Mouse (Mus musculus): ENCODE data around the gene Cenpv.

Cenpv gene

DNA sequence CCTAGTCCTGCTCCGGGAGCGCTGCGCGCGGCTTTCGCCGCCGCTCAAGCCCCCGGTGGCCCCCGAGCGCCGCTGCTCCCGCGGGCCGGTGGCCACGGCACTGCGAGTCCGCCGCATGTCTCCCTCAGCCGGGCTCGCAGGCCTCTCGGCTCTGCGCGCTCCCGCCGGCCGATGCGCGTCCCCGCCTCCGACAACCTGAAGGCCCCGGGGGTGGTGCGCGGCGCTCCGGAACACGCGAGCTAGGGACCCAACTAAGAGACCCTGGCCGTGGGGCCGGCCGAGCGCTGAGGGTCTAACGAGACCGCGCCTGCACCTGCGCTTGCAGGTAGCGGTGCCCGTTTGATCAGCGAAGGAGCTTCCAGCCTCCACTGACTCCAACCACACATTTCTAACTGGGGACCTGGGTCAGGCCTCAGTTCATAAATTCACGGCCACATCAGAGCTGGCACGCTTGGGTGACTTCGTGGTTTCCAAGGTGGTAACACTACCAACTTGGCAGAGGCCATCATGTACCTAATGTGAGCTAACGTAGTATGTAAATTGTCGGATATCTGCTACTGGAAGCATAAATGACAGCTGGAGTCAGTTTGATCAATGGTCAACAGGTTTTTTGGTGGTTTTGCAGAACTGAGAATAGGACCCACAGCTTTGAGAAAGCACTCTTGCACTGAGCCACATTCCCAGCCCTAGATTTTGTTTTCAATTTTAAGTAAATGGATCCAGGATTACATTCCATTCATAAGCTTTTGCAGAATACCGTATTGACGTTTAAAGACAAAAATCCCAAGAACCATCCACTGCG, at the start of gene Cenpv:
TSS of gene Cenpv (minus strand) at position 173 of the 802 bp plus-strand sequence.
- DNase-seq (ENCODE audit: low read depth in 1 of 2, low spot score in 2 of 2) = no peak

GRCm38 (mm10) chr11:62587034-62587433, 48.0 kb upstream of the Cenpv start:
- DNase-seq (ENCODE audit: low read depth in 1 of 2, low spot score in 2 of 2) = no peak

DNA sequence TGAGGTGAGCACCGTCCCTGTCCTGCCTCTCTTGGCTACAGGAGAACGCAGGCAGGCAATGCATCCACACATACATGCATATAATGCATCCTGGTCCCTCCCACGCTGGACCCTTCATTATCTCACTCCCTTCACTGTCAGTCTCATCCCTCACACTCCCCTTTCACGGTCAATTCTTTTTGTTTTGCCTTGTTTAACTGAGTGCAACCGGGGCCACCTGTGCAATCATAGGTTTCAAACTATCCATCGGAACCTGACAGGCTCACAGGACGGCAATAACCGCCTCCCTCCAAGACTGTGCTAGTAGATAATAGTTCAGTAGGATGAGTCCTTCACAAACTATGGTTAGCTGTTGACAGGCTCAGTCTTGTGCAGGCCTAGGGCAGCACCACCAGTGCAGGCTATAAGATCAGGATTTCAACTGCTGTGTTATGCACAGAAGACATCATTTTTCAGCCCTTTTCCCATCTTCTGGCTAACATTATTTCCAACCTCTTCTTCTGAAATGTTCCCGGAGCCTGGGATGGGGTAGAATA, 45.7 kb upstream of the Cenpv start:
- no peak for DNase-seq (ENCODE audit: low read depth in 1 of 2, low spot score in 2 of 2)

DNA sequence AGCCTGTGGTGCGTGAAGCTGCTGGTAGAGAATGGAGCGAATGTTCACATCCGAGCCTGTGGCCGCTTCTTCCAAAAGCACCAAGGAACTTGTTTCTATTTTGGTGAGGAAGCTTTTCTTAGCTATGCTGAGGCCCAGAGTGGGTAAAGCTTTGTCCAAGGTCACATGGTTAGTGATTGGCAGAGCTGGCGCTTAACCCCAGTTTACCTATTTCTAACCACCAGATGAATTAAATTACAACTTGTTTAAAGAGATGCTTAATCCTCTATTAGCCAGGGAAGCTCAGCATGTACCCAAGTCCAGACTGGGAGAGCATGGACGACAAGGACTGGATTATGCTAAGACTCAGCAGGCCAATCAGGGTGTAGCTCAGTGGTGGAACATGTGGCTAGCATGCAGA, 44.0 kb upstream of the Cenpv start:
- no peak for DNase-seq (ENCODE audit: low read depth in 1 of 2, low spot score in 2 of 2)

GRCm38 (mm10) chr11:62576530-62577152, 37.6 kb upstream of the Cenpv start:
- peak; percentile 64 to 68 for DNase-seq (ENCODE audit: low read depth in 1 of 2, low spot score in 2 of 2)

DNA sequence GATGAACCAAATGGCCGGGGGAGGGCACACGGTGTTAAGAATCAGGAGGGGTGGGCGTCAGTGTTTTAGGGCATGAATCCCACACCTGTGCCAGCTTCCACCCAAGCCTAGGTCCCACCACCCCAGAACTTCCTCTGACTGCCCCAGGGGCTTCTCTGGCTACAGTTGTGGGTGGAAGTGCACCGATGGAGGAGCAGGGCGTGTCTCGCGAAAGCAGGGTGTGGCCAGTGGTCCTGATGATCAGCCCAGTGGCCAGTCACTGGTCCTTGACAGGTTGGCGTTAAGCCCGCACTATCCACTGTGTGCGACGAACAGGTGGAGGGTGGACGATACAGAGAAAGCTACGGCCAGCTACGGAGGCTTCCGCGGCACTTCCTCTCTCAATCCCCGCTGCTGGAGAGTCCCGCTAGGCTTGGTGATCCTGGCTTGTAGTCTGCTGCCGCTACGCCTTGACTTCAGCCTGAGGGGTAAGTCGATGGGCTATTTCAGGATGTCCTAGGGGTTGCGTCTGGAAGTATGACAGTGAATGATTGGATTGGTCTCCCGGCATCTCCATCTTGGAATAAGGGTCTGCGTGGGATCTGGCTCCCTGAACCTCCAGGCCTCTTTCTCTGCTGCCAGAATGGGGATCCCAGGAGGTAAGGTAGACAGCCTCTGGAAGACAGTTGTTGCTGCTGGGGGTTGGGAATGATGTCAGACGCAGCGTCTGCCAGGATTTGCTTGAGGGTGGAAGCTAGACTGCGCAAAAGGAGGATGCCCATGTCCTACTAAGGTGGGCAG, 36.8 kb upstream of the Cenpv start:
- peak in 1 of 2 experiments; percentile 33 for DNase-seq (ENCODE audit: low read depth in 1 of 2, low spot score in 2 of 2)

- peak in 1 of 2 experiments; percentile 76 for DNase-seq (ENCODE audit: low read depth in 1 of 2, low spot score in 2 of 2)
These were observed 36.2 kb upstream of the Cenpv start for GRCm38 (mm10) chr11:62575297-62575658.

GRCm38 (mm10) chr11:62574703-62575085, 35.6 kb upstream of the Cenpv start:
- DNase-seq (ENCODE audit: low read depth in 1 of 2, low spot score in 2 of 2) = no peak

DNA sequence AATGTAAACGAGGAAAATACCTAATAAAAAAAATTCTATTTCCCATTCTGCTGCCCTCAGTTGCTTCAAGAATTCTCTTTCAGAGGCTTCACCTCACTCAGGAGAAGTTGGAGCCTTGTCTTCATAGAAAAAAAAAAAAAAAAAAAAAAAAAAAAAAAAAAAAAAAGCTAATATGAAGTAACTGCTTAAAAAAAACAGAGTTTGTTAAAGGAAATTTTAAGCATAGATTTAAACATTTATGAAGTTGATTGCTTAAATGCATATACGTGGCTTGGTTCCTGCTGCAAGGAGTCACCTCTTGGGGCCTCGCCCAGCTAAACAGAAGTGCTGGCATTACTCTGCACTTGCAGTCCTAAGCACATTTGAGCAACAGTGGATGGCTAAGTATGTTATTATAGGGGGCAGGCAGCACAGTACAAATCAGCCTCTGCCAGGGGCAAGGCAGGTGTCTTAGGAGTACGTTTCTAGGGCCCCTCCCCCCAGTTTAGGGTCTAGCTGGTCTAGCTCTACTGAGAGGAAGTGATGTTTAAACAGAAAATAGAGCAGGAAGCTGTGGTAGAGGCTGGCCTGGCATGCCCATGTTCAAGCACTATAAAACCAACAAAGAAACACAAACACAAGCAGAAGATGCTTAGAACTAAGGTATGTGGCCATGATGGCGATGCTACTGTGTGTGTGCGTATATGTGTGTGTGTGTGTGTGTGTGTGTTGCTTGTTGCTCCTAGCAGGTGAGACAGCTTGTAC, 35.1 kb upstream of the Cenpv start, which contains the start of gene Trpv2:
TSS of gene Trpv2 (plus strand) at position 528 of the 744 bp plus-strand sequence.
- no peak for DNase-seq (ENCODE audit: low read depth in 1 of 2, low spot score in 2 of 2)

GRCm38 (mm10) chr11:62568300-62568699, 29.2 kb upstream of the Cenpv start:
- DNase-seq (ENCODE audit: low read depth in 1 of 2, low spot score in 2 of 2) = no peak

DNA sequence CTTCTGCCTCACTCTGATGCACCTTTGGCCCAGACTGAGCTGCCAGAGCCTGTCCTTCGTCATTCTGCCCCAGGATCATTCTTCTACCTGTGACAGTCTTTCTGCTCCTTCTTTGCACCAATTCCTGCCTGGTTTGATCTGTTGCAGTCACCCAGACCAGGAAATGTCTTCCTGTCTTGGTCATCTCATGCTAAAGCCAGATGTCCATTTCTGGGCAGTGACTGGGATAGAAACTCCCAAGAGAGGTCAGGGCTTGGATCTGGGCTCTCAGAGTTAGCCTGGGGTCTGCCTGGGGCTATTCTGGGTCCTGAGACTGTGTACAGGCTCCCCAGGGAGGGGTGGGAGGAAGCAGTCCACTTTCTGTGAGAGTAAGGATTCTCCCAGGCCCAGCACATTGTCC, 27.1 kb upstream of the Cenpv start:
- DNase-seq (ENCODE audit: low read depth in 1 of 2, low spot score in 2 of 2) = no peak

DNA sequence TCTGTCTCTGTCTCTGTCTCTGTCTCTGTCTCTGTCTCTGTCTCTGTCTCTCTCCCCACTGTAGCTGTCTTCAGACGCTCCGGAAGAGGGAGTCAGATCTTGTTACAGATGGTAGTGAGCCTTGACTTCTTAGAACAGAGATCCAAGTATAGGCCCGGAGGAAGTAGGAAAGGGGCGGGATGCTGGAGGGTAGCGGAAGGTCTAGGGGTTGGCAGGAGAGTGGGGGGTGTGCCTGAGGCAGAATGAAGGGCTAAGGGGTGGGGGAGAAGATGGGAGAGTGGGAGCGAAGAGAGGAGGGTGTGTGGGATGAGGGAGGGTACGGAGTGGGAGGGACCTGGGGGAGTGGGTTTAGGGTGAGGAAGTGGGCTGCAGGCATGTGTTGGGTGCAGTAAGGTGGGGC, 26.7 kb upstream of the Cenpv start:
- DNase-seq (ENCODE audit: low read depth in 1 of 2, low spot score in 2 of 2) = no peak

DNA sequence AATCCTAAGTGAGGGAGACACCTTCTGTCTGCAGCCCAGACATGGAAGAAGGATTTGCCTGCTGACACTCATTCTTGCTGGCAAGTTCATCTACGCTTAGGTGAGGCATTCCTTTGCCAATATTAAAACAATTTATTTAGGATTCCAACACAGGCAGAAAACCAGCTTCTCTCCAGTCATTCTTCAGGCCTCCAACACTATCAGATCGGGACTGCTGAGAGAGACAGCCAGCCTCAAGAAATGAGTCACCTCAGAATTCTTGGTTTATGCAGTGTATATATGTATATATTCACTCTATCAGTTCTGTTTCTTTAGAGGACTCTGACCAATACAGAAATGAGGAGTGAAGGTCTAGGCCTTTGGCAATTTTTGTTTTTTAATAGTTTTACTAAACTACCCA, 24.5 kb upstream of the Cenpv start:
- DNase-seq (ENCODE audit: low read depth in 1 of 2, low spot score in 2 of 2) = no peak

- no peak for DNase-seq (ENCODE audit: low read depth in 1 of 2, low spot score in 2 of 2)
These were observed 21.5 kb upstream of the Cenpv start for GRCm38 (mm10) chr11:62560463-62561016.

DNA sequence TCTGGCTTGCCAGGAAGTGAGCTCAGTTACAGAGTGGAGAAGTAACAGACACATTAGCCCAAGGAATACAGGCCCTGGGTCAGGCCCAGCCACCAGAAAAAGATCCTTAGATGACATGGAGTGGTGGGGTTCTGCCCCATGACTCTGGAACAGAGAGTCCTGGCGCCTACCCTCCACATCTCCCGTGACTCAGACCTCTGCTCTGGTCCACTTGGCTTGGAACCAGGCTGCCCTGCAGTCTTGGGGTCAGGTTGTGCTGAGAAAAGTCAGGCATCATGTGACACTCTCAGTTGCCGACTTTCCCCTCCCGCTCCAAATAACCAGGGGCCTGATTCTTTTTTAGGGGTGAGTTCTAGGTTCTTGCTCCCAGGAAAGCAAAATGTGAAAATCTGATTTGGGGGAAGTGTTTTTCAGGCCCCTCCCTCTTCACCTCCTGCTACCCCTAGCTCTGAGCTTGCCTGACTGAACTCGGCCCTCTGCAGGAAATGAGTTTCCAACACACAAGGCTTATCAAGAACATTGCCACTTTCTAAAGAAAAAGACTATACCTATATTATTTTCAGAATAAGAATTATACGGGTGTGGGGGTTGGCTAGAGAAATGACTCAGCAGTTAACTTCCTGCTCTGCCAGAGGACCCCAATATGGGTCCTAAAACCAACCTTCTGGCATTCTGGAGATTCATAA, 20.0 kb upstream of the Cenpv start:
- no peak for DNase-seq (ENCODE audit: low read depth in 1 of 2, low spot score in 2 of 2)

DNA sequence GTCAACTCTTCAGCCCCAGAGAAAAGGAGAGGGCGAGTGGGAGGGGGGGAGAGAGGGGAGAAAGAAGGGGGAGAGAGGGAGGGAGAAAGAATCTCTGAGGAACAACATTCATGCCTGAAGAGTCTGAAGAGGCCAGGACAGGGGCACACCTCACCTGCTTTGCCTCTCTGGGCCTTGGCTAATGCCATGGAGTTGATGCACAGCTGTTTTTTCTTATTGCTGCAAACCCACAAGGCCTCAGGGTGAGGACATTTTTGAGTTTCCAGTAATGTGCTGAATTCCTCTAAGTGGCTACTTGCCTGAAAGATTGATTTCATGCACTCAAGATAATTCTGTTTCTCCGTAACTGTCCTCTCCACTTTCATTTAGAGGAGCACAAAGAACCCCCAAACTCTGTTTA, 19.1 kb upstream of the Cenpv start:
- DNase-seq (ENCODE audit: low read depth in 1 of 2, low spot score in 2 of 2) = no peak

GRCm38 (mm10) chr11:62557205-62557604, 18.1 kb upstream of the Cenpv start:
- DNase-seq (ENCODE audit: low read depth in 1 of 2, low spot score in 2 of 2) = no peak

- DNase-seq (ENCODE audit: low read depth in 1 of 2, low spot score in 2 of 2) = no peak
These were observed 16.9 kb upstream of the Cenpv start for GRCm38 (mm10) chr11:62555896-62556412.

DNA sequence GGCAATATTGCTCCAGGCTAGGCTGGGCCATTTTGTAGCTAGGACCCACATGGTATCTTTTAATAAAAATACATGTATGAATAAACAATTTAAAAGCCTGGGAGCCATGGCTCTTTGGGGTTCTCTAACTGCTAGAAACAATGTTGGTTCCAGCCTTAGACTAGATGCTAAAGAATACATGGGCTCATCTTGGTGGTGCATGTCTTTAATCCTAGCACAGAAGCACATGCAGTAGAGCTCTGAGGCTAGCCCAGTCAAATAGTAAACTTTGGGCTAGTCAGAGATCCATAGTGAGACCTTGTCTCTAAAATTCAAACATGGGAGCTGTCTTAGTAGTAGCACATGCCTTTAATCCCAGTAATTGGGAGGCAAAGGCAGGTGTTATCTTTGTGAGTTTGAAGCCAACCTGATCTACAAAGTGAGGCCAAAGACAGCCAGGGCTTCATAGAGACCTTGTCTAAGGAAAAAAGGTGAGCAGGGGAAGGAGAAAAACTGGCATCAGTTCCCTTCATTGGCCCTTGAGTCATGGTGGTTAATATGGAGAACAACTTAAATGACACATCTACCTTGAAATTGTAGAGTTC, 16.0 kb upstream of the Cenpv start:
- no peak for DNase-seq (ENCODE audit: low read depth in 1 of 2, low spot score in 2 of 2)
